Mouse (Mus musculus) thymus, postnatal 10 days (tissue): Measurements from ENCODE around the gene Ncoa3.
"Not testable (repeated sequence)": the region's sequence is repeated elsewhere in the genome, so short reads cannot be mapped to it uniquely, and the experiment has no call there.

Experiments
- DNase-seq, 2 experiments: peaks; one replicate each; pipeline ENCODE4 v3.0.0; 2021; ENCODE audit warnings: low spot score in 2 of 2

The Ncoa3 gene

GRCm38 (mm10) chr2:165992270-165993172 is at the start of gene Ncoa3:
Ncoa3 (plus strand) TSS chr2:165992636.
- peak; percentile 91 to 96 for DNase-seq

GRCm38 (mm10) chr2:165943113-165943512 is 49.3 kb upstream of the Ncoa3 start:
- DNase-seq: no peak

GRCm38 (mm10) chr2:165944576-165945351 is 47.7 kb upstream of the Ncoa3 start:
- DNase-seq: no peak

GRCm38 (mm10) chr2:165946046-165946564 is 46.3 kb upstream of the Ncoa3 start:
- DNase-seq: no peak

- no peak for DNase-seq
These were observed 44.4 kb upstream of the Ncoa3 start for GRCm38 (mm10) chr2:165948007-165948406.

GRCm38 (mm10) chr2:165948785-165949184 is 43.7 kb upstream of the Ncoa3 start:
- DNase-seq: not testable (repeated sequence)

- peak; percentile 63 to 69 for DNase-seq
These were observed 42.7 kb upstream of the Ncoa3 start for GRCm38 (mm10) chr2:165949719-165950118.

- DNase-seq: peak; percentile 53 to 63
These were observed 40.9 kb upstream of the Ncoa3 start for GRCm38 (mm10) chr2:165951432-165952068.

- peak; percentile 81 to 84 for DNase-seq
These were observed 37.6 kb upstream of the Ncoa3 start for GRCm38 (mm10) chr2:165954872-165955271.

- DNase-seq: peak in 1 of 2 experiments; percentile 21
These were observed 37.0 kb upstream of the Ncoa3 start for GRCm38 (mm10) chr2:165955386-165955785.

GRCm38 (mm10) chr2:165956096-165956740 is 36.2 kb upstream of the Ncoa3 start:
- DNase-seq: peak; percentile 25 to 40

GRCm38 (mm10) chr2:165957257-165957828 is 35.1 kb upstream of the Ncoa3 start:
- no peak for DNase-seq

GRCm38 (mm10) chr2:165958556-165958955 is 33.9 kb upstream of the Ncoa3 start:
- DNase-seq: no peak

GRCm38 (mm10) chr2:165960695-165961094 is 31.7 kb upstream of the Ncoa3 start:
- DNase-seq: no peak

GRCm38 (mm10) chr2:165962824-165963223 is 29.6 kb upstream of the Ncoa3 start:
- DNase-seq: no peak

GRCm38 (mm10) chr2:165964121-165964520 is 28.3 kb upstream of the Ncoa3 start:
- no peak for DNase-seq

- no peak for DNase-seq
These were observed 25.4 kb upstream of the Ncoa3 start for GRCm38 (mm10) chr2:165967076-165967475.

- no peak for DNase-seq
These were observed 24.4 kb upstream of the Ncoa3 start for GRCm38 (mm10) chr2:165967823-165968555.

- DNase-seq: no peak
These were observed 23.6 kb upstream of the Ncoa3 start for GRCm38 (mm10) chr2:165968876-165969275.

GRCm38 (mm10) chr2:165969391-165969790 is 23.0 kb upstream of the Ncoa3 start:
- DNase-seq: no peak
